Mouse (Mus musculus): ENCODE data around the gene Man1c1.

Gene Man1c1

GRCm38 (mm10) chr4:134638111-134638550 is 66.0 kb downstream of the Man1c1 start:
- DNase-seq (ENCODE audit: extremely low spot score): no peak

- no peak for DNase-seq (ENCODE audit: extremely low spot score)
These were observed 67.7 kb downstream of the Man1c1 start for GRCm38 (mm10) chr4:134636406-134636805.

- DNase-seq (ENCODE audit: extremely low spot score): no peak
These were observed 70.1 kb downstream of the Man1c1 start for GRCm38 (mm10) chr4:134634001-134634400.

GRCm38 (mm10) chr4:134632131-134632711 is 71.9 kb downstream of the Man1c1 start:
- DNase-seq (ENCODE audit: extremely low spot score): peak; percentile 31

- no peak for DNase-seq (ENCODE audit: extremely low spot score)
These were observed 72.5 kb downstream of the Man1c1 start for GRCm38 (mm10) chr4:134631471-134632130.

- DNase-seq (ENCODE audit: extremely low spot score): no peak
These were observed 75.3 kb downstream of the Man1c1 start for GRCm38 (mm10) chr4:134628575-134629384.

- DNase-seq (ENCODE audit: extremely low spot score): no peak
These were observed 76.0 kb downstream of the Man1c1 start for GRCm38 (mm10) chr4:134628058-134628457.

GRCm38 (mm10) chr4:134626883-134627282 is 77.2 kb downstream of the Man1c1 start:
- no peak for DNase-seq (ENCODE audit: extremely low spot score)

- no peak for DNase-seq (ENCODE audit: extremely low spot score)
These were observed 77.7 kb downstream of the Man1c1 start for GRCm38 (mm10) chr4:134626350-134626749.

- no peak for DNase-seq (ENCODE audit: extremely low spot score)
These were observed 79.8 kb downstream of the Man1c1 start for GRCm38 (mm10) chr4:134624109-134624862.

- DNase-seq (ENCODE audit: extremely low spot score): no peak
These were observed 82.4 kb downstream of the Man1c1 start for GRCm38 (mm10) chr4:134621695-134622094.

- no peak for DNase-seq (ENCODE audit: extremely low spot score)
These were observed 83.8 kb downstream of the Man1c1 start for GRCm38 (mm10) chr4:134620246-134620645.

DNA sequence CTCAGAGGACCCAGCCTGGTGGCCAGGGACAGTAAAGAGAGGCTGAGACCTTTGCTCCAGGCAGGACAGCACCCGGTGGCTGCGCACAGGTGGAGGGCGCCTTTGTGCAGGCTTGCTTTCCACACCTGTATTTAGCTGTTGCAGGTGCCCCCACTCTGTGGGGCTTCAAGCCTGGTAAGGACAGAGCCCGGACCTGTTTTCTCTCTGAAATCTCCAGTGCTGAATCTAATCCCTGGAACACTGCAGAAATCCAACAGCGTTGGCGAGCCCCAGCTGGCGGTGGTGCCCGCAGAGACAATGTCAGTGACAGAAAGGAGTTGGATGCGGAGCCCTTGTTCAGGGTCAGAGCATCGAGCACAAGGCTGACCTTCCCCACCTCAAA is 84.6 kb downstream of the Man1c1 start:
- DNase-seq (ENCODE audit: extremely low spot score): no peak

GRCm38 (mm10) chr4:134618810-134619488 is 85.1 kb downstream of the Man1c1 start:
- no peak for DNase-seq (ENCODE audit: extremely low spot score)

- no peak for DNase-seq (ENCODE audit: extremely low spot score)
These were observed 86.3 kb downstream of the Man1c1 start for GRCm38 (mm10) chr4:134617779-134618178.

- no peak for DNase-seq (ENCODE audit: extremely low spot score)
These were observed 88.0 kb downstream of the Man1c1 start for GRCm38 (mm10) chr4:134615929-134616625.

- DNase-seq (ENCODE audit: extremely low spot score): no peak
These were observed 91.9 kb downstream of the Man1c1 start for GRCm38 (mm10) chr4:134612070-134612667.

- no peak for DNase-seq (ENCODE audit: extremely low spot score)
These were observed 93.5 kb downstream of the Man1c1 start for GRCm38 (mm10) chr4:134610616-134611015.

DNA sequence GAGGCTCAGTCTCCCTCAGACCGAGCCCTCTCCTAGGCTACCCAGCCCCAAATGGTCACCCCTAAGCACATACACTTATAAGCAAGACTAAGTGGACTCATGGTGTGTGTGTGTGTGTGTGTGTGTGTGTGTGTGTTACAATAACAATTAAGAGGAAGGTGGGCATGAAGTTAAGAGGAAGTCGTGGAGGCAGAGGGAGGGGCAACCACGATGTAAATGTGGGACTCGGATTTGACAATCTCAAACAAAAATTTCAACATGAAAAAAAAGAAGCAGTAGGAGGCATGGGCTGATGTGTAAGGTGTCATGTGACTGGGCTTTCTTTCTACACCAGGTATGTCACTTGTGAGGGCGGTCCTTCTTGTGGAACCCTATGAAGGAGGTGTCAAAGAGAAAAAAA is 96.4 kb downstream of the Man1c1 start:
- DNase-seq (ENCODE audit: extremely low spot score): no peak

- DNase-seq (ENCODE audit: extremely low spot score): no peak
These were observed 98.0 kb downstream of the Man1c1 start for GRCm38 (mm10) chr4:134606054-134606453.

All from embryo, embryonic 9.5 days (tissue).